Mouse (Mus musculus): ENCODE measurements at regions not wholly inside any gene's neighbourhood (a gene's known extent, or its start where the extent isn't known, plus 50 kb on each side); places are given as distances from the start of the nearest gene placed in this dataset.

GRCm38 (mm10) chr1:193875287-193875686, 505.2 kb upstream of the Camk1g start:
- TF ChIP-seq CTCF (IDR thresholded peaks at IDR 0.05; ENCODE audit: extremely low read depth, insufficient read length, insufficient replicate concordance, low read depth, low read length) (no peak), POLR2A (IDR thresholded peaks at IDR 0.05; ENCODE audit: low read depth, low read length) (no peak)

All from small intestine, adult 2 months (tissue).